Mouse (Mus musculus) brain, embryonic 14.5 days (tissue): ENCODE results near the gene Raet1d.
"Not testable (repeated sequence)": the region's sequence is repeated elsewhere in the genome, so short reads cannot be mapped to it uniquely, and the experiment has no call there.

Experiments
- CTCF ChIP-seq: fragments of 200-500 bp; IDR thresholded peaks from 2 replicates; pipeline ENCODE4 v1.5.1; 2012; ENCODE audit warnings: inconsistent platforms, mild to moderate bottlenecking, moderate library complexity, borderline replicate concordance; ENCODE audit not compliant: insufficient read depth, insufficient read length; ENCODE audit errors: extremely low read depth
- POLR2A ChIP-seq: fragments of 200-500 bp; IDR thresholded peaks from 2 replicates; pipeline ENCODE4 v1.6.1; 2012; ENCODE audit warnings: mild to moderate bottlenecking, inconsistent platforms, borderline replicate concordance; ENCODE audit not compliant: poor library complexity, insufficient read depth, insufficient read length, severe bottlenecking; ENCODE audit errors: extremely low read depth

GRCm38 (mm10) chr10:22357373-22357772 lies 3.0 kb upstream of the Raet1d start:
- not testable (repeated sequence) for TF ChIP-seq POLR2A, CTCF
